Mouse (Mus musculus) left cerebral cortex, postnatal 4 days (tissue): ENCODE results near the gene Ank2. TPM values are rescaled to one million over a fixed set of nuclear protein-coding genes. Genes with fewer than 3 reads are reported as not detected.
A peak's percentile ranks its signal among the peaks of the same experiment; 100 is the strongest.

Experiments
- DNase-seq: peaks from one replicate; pipeline ENCODE4 v3.0.0-alpha.2; 2022
- intact Hi-C: fragments of 180-260 bp; cut with DNase I; formaldehyde crosslinking; loops from one replicate; pipeline ENCODE4 v1.15.1; 2025
- total RNA-seq, 2 experiments: library from RNA; stranded (reverse); gene quantifications; 2 replicates each; pipeline ENCODE4 v1.2.3; 2021

The Ank2 gene
- total RNA-seq, 2 experiments from 2014 or later = 971 to 1,020 TPM

DNA sequence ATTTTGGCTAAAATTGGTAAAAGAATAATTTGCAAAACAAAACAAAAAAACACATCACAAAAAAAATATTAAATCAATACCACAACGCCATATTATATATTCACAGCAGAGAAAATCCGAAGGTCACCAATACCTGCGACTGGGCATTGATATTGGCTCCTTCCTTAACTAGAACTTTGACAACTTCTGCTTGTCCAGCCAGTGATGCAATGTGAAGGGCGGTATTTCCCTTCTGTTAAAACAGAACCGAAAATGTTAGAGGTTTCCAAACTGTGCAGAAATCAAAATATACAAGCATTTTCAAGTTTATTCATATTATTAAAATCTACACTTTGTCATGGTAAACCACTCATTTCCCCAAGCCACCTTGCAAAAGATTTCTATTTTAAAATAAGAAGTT, 421.8 kb downstream of the Ank2 start:
- DNase-seq = no peak
- intact Hi-C loops = no loop called here

DNA sequence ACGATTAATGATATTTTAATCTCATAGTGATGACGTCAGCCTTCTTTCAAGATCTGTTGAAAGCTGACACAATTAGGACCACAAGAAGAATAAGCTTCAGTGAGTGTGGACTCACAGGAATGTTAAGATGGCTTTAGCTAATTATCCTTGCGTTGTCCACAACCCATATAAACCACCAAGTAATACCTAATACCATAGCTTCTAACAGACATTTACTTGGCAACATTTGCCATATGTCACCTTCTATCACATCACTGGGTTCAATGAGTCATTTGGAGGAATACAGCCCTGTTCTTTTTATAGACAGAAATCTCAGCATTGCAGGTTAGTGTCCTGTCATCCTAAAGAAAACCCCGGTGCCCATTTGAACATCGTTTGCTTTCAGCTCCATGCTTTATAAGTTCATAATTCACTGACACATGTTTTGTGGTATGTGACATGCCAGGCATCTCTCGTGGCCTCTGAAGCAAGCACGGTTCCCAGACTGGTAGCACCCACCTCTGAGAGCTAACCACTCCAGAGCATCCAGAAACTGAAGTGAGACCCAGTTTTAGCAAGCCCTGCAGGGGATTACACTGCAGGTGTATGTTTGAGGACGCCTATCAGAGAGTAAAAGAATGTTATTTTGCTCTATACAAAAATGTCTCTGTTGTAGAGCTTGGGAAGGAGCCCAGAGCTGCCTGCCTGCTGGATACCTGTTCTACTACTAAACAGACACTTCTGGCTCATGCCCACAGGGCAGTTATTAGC, 423.4 kb downstream of the Ank2 start:
- peak; percentile 24 for DNase-seq

DNA sequence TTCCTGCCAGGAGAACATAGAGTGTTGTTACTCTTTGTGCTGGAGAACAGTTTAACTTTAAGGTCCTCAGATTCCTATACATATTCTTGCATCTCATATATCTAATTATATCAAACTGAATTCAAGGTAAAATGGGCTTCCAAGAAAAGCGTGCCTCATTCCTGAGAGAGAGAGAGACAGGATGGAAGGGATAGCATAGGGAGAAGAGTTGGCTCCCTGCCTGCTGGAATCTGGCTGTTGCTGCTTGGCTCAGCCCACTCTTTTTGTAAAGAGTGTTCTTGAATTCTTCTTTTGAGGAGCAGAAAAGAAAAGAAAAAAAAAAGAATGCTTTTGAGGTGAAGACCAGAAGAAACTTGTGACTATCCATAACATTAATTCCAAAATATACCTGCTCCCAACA, 427.7 kb downstream of the Ank2 start:
- intact Hi-C loops = no loop called here
- peak; percentile 50 for DNase-seq

More for the DNA sequence above, 423.4 kb downstream of the Ank2 start:
- intact Hi-C loops = no loop called here

DNA sequence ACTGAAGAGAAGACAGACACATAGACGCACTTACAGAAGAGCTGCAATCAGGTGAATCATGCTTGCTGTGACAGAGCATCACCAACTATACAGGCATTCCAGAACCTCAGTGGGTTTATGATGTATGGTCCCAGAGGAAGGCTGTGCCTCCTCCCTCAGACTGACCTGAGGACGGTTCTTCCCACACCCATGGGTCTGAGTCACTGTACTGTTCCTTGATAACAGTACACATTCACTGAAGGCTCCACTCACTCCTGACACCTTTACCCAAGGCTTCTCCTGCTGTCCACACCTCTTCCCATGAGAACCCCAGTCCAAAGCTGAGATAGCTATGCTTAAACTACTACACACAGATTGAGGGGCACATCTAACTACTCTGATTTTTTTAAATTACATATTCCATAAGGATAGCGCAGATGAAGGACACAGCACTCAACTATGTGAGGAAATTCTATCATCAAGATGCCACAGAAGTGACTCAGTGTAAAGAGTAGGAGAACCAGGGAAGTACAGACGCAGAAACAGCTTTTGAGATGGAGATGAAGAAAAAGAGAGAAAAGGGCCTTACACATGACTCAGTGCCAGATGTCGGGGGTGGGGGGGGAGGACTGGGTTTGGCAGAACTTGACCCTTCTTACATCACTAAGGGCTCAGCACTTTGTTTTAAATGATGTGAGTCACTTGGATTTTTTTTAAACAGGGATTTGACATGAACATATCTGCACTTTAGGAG, 435.3 kb downstream of the Ank2 start:
- intact Hi-C loops = no loop called here
- DNase-seq = no peak

DNA sequence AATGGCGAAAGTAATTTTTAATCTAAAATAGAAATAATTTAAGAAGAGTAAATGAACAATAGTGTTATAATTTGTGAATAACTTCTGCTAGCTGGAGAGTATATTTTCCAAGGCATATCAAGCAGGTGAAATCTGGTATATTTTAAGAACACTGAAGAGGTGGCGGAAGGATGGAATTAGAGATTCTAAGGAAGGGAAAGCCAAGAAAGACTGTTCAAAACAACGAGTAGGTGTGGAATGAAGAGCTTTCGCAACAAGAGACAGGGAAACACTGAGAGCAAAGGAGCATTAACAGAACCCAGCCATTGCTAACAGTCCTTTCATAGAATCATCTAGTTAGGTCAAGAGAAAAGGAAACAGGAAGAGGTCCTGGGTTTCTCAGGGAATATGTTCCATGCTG, 439.5 kb downstream of the Ank2 start:
- intact Hi-C loops = no loop called here
- no peak for DNase-seq

DNA sequence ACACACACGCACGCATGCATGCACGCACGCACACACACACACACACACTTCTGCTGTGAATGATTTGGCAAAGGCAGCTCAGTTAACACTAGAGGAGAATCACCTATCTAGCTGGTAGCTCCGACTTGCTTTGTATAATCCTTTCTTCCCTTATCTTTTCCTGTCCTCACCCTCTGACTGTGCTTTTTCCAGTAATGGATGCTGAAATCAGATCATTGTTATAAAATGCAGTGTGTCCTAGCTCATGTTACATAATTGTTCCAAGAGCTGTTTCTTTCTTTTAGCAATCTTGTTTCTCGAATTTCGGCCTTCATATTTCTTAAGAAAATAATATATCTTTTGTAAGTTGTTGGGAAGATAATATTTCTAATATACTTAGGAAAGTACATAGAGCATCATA, 457.9 kb downstream of the Ank2 start:
- intact Hi-C loops = no loop called here
- no peak for DNase-seq

DNA sequence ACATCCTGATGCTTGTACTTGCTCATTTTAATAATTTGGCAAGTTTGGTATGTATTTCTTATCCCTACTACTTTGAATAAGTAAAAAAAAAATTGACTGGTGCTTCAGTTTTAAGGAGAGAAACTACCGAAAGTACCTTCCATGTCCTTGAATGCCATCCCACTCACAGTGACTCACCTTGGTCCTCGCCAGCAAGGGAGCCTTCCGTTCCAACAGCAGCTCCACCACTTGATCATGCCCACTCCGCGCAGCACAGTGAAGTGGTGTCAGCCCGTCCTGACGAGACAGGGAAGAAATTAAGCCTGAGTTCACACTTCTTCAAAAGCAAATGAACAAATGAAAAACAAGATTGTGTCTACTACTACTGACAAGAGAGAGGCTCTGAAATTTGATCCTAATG, 460.6 kb downstream of the Ank2 start:
- DNase-seq = no peak
- intact Hi-C loops = no loop called here

DNA sequence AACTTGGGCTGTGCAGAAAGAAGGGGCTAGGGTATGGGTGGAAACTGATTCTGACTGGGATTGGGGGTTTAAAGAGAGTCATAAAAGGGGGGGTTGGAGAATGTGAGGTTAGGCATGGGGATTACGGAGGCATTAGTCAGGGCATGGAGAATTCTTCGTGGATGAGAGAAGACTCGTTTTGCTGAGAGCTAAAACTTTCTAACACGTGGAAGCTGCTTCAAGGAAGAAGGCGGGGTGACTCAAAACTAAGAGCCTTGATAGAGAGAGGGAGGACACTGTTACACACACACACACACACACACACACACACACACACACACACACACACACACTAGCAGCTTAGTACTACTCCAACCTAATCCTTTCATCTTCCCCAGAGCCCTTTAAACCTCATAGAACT, 463.0 kb downstream of the Ank2 start:
- DNase-seq = no peak
- intact Hi-C loops = no loop called here

DNA sequence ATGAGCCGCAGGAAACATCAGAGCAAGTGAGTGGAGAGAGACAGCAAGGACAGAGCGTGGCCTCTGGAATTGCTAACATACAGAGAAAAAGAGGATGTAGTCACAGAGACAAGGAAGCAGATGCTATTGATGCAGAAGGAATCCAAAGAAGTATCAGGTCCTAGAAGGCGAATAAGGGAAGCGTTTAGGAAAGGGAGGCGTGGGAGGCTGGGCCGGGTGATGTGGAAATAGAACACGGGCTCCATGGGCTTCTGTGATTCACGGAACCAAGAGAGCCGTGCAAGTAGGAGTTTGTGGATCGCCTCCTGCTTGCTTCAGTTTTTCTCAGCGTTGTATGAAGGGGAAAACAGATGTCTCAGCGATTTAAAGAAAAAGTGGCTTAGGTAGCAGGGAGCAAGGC, 463.6 kb downstream of the Ank2 start:
- intact Hi-C loops = no loop called here
- DNase-seq = no peak

DNA sequence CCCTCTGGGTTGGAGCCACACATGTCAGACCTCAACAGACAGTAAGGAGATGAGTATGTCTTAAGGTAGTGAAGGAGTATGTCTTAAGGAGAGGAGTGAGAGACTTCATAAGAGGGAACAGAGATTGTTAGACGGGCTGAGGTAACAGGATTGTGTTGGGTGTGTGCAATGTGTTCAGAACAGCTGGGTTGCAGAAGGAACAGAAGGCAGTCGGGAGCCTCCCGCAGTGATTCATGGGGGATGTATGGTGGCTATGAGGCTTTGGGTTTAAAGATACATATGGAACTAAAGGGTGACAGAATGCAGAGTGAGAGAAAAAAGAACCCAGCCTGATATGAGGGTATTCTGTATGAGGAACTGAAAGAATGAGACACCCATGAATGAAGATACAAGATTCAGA, 464.2 kb downstream of the Ank2 start:
- no peak for DNase-seq
- intact Hi-C loops = no loop called here

DNA sequence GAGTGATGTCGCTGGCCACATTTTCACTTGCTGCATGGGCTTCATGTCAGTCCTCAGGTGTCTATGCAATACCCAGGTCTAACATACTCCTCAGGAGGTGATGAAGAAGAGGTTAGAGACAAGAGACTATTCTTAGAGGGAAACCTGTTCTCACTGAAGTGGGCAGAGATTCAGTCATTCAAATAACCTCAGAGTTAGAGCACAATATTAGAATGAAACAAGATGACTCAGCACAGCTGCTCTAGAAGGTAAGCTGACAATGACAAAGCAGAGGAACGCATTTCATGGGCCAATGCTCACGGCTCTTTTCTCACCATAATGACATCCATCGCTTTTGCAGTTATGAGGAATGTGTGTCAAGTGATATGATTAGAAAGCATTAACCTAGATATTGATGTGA, 475.2 kb downstream of the Ank2 start:
- intact Hi-C loops = no loop called here
- no peak for DNase-seq

DNA sequence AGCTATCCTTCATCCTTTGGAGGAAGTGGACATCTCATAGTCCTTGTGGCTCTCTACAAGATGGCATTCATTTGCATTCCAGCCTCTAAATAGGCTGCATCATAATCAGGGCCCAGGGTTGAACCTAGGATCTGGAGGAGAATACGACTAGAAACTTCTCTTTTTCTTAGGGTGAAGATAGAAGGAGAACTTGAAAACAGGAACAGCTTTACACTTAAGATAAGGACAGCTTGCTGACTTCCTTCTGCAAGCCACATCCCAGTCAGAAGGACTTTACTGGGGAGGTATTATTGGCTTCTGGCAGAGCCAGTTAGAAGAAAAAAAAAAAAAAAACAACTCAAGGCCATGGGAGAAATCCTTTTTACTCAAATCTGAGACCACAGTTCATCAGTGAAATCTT, 479.0 kb downstream of the Ank2 start:
- no peak for DNase-seq
- intact Hi-C loops = no loop called here

DNA sequence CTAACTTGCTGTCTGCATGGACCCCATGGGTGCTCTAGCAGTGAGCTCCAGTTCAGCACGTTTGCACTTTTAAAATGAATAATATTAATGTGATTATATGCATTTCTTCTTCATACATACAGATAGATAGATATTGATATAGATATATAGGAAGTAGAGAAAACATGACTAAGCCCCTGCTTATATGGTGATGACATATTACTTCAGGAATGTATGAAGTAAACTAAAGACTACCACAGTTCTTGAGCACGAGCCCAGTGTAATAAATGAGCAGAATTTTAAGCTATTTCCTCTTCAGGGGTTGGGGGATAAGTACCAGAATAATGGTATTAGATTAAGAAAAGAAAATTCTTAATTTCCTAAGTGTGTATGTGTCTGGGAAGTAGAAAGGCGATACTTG, 479.4 kb downstream of the Ank2 start:
- intact Hi-C loops = no loop called here
- DNase-seq = no peak

DNA sequence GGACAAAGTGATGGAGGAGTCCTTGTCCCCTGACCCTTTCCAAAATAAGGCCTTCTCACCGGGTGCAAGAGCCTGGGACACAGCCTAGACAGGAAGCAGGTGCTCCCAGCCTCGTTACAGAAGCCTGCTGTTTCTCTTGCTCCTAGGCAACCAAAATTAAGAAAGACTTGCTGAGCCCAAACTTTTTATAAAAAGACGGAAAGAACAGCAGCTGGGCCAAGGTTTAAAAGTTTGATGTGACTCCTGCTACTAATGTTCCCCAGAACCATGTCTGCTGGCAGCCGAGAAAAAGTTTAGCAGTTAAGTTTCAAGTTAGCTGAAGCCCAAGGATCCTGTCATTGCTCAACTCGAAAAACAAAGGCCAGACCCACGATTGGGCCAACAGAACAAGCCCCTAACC, 480.0 kb downstream of the Ank2 start:
- intact Hi-C loops = no loop called here
- DNase-seq = no peak

DNA sequence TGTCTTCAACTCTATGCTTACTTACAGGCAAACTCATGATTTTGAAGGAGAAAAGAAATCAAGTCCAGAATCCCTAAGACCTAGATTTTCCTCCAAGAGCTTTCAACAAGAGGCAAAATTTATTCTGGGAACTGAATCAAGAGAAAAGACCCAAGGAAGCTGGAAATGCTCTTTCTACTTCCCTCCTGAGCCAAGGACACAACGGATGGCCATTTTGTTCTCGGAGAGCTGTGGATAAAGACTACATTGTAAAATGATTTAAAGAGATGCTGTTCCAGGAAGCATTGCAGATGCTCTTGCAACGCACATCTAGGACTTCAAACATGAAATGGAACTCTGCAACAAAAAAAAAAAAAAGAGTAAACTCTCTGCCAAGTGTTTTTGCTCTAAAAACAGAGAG, 481.6 kb downstream of the Ank2 start:
- intact Hi-C loops = no loop called here

DNA sequence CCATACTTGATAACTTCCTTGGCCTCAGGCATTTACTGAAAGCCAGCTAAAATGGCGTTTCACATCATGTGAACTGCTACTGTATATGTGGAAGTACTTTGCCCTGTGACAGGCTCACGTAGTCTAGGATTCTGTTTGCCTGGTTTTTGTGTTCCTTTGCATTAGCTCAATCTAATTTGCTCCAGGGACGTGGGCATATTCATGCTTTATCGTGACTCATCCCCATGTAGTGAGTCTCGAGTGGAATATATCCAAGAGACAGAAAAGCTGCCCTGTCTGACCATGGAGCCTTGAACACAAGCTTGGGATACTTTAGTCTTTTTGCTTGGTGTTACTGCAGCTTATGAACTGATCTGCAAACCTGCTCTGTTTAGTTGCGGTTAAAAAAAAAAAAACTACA, 483.6 kb downstream of the Ank2 start:
- intact Hi-C loops = no loop called here
- DNase-seq = no peak

More for the DNA sequence above, 481.6 kb downstream of the Ank2 start:
- DNase-seq = no peak

DNA sequence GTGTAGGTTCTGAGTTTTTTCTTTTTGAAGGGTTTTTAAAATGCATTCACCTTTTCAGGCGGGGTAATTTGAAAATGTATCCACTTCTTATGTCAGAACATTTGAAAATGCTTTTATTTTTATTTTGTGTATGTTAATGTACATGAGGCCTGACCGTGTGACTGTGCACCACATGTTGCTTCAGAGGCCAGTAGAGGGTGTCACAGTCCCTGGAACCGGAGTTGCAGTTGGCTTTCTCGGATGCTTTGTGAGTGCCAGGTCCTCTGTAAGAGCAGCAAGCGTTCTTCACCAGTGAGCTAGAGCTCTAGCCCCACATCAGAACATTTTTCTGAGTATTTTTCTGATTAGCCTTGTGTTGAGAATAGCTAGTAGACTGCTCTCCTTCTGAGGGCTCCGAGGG, 484.0 kb downstream of the Ank2 start:
- DNase-seq = no peak
- intact Hi-C loops = no loop called here

DNA sequence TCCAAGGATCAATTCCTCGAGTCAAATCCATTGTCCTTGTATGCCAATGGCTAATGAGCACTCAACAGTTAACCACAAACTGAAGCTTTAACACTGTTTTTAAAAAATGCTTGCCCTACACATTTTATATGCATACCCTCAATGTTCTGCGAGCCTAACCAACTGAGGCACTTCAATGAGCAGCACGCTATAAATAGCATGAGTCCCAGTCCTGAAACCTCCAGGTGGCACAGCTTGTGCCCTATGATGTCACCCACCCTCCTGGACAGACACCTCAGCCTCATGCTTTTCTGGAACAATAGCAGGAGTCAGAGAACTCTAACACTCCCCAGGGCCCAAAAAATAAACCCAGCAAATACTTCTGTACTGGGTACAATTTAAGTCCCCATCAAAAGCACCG, 485.2 kb downstream of the Ank2 start:
- no peak for DNase-seq
- intact Hi-C loops = no loop called here

DNA sequence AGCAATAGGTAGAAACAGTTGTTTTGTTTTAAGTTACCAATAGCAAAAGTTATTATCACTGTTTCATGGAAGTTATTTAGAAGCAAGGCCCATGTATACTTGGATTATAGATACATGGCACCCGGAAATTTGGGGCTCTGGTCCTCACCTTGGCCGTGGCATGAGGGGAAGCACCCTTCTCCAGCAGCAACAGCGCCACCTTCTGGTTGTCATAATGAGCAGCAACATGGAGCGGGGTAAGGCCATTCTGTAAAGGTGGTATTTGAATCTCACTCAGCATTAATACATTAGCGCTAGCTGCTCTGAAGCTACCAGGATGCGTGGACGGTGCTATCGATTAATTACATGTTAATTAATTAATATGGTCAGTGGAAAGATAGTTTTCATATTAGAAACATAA, 486.6 kb downstream of the Ank2 start:
- intact Hi-C loops = no loop called here
- DNase-seq = peak; percentile 34

DNA sequence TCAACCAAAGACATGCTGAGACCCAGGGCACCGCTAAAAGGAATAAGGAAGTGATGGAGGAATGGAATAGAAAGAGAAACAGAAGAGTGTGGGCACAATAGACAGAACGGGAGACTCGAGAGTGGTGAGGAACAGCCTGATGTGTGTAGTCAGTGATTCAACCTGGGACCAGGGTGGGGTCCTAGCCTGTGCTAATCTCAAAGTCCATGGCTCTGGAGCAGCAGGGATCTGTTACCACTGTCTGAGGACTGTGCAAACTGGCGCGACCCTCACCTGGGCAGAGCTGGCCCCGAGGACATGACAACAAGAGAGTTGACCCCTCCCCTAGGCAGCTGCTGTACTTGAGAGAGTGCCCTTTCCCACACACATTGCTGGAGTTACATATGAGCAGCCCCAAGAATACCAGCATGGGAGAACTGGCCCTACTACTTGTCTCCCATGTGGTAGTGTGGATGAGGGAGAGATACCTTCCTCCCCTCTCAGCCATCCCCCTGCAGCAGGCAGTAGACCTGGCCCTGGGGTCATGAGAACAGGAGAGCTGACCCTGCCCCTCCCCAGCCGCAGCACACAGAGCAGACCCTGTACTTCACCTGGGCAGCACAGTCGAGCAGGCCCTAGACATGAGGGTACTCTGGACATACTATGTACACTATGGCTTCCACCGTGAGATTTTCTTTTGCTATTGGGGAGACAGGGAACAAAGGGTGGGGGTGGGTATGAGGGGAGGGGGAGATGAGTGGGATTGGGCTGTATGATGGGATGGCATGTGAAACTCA, 493.1 kb downstream of the Ank2 start:
- DNase-seq = no peak
- intact Hi-C loops = no loop called here

DNA sequence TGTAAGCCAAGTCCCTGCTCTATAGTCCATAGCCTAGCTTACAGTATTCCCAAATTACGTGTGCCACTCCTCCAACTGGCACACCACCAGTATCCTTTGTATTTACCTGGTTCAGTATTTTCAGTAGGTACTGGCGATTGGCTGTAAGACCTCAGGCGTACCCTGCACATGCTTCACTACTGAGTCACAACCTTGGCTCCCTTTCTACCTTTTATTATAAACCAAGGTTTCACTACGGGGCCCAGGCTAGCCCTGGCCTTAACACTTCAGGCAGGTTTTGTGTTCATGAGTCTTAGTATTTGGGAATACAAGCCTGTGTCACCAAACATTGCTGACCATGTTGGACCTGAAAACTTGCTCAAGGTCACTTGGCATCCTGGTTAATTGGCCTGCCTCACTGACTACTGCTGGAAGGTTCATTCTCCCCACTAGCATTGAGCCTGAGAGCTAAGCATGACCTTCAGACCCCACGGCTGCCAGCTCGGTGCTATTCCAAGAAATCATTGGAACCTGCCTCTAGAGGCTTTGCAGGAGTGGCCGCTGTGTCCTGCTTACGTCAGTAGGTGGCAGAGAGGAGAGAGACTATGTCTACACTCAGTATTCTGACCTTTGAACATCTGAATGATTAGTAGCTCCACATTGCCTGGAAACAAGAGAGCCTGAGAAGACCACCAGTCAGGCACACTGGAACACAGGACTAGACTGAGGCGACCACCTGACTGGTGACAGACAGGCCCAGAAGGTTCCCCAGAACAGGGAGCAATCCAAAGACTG, 494.1 kb downstream of the Ank2 start:
- DNase-seq = no peak
- intact Hi-C loops = no loop called here
